ENCODE assay signal across 13 mouse cellular contexts in the genomic region with DNA sequence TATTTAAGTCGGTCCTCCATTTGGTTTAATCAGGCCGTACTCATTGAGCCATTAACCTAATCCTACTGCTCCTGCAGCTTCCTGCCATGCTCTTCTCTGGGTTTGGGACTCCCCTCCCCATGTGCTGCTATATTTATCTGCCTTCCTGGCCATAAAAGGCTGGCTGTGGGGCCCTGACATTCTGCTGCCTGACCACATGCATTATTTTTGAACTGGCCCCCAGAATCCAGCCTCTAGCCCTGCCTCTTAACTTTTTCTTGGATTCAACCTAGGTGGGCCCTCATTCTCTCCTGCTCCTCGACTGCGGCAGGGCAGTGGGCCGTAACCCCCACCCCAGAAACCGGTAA. TPM values are rescaled to one million over a fixed set of nuclear protein-coding genes. Genes with fewer than 3 reads are reported as not detected.
DNase-seq lines count a peak whose midpoint lies in the region; ATAC-seq and TF ChIP-seq lines count a peak whose summit lies in the region.
"Had no signal": no experiment of that assay in that cellular context is flagged by ENCODE, and none has a peak within 500 bp of the region (broad histone marks: within the 10 kb centered on the region; RNA-seq: fewer than 3 reads in every experiment).

No protein-coding gene starts in this region.

- no peak overlapping the region for H3K27ac ChIP-seq in kidney, embryonic 16.5 days (ENCODE audit: low read length)
- H3K27ac ChIP-seq in embryonic facial prominence, embryonic 12.5 days = peak overlapping the region; percentile 41; the same call in 1 of the 2 replicates
- H3K27ac ChIP-seq in heart, embryonic 13.5 days (replicated peaks) = peak overlapping the region; percentile 99
- H3K27ac ChIP-seq in limb, embryonic 14.5 days (replicated peaks; ENCODE audit: low read depth, low read length) = peak overlapping the region; percentile 58; the same call in 1 of the 2 replicates
- H3K27ac ChIP-seq in layer of hippocampus, adult 2 months = no peak overlapping the region
- H3K27ac ChIP-seq: forebrain, embryonic 12.5 days had no signal

- TF ChIP-seq CTCF in layer of hippocampus, adult 2 months (conservative IDR thresholded peaks at IDR 0.05) = no peak

- no peak for DNase-seq in kidney, adult 11 months
- no peak for DNase-seq in limb, embryonic 14.5 days (ENCODE audit: low spot score)
- DNase-seq in cerebellum, postnatal 25 days = no peak
- DNase-seq in layer of hippocampus, adult 2 months (ENCODE audit: low spot score in 2 of 2) = no peak
- no peak for DNase-seq in adrenal gland, adult (ENCODE audit: inconsistent age in 2 of 2, low spot score in 1 of 2)
- DNase-seq: cerebellum, adult 9-11 months; kidney, adult 9 months; thymus, adult 18-20 months had no signal

- WGBS in kidney, embryonic 16.5 days = 13% methylated on average over 6 of the region's 6 CpGs
- 44% methylated on average over 6 of the region's 6 CpGs for WGBS in embryonic facial prominence, embryonic 12.5 days
- WGBS in heart, embryonic 13.5 days = 16% methylated on average over 6 of the region's 6 CpGs
- 19% methylated on average over 6 of the region's 6 CpGs for WGBS in limb, embryonic 14.5 days

- H3K9me3 ChIP-seq in kidney, embryonic 16.5 days (ENCODE audit: low read length) = no peaks in the 10 kb centered on the region
- no peaks in the 10 kb centered on the region for H3K9me3 ChIP-seq in embryonic facial prominence, embryonic 12.5 days
- H3K9me3 ChIP-seq in heart, embryonic 13.5 days = no peaks in the 10 kb centered on the region
- no peaks in the 10 kb centered on the region for H3K9me3 ChIP-seq in limb, embryonic 14.5 days (ENCODE audit: control insufficient read depth, low read length)
- H3K9me3 ChIP-seq: forebrain, embryonic 12.5 days had no signal

- no peak for TF ChIP-seq POLR2A in limb, embryonic 14.5 days (IDR thresholded peaks at IDR 0.05; ENCODE audit: borderline replicate concordance, extremely low read depth, insufficient read depth, insufficient read length)

- no peaks in the 10 kb centered on the region for H3K27me3 ChIP-seq in kidney, embryonic 16.5 days (ENCODE audit: insufficient read depth, low read length)
- no peaks in the 10 kb centered on the region; the same call in 1 of the 2 replicates for H3K27me3 ChIP-seq in embryonic facial prominence, embryonic 12.5 days
- H3K27me3 ChIP-seq in heart, embryonic 13.5 days (replicated peaks) = no peaks in the 10 kb centered on the region
- no peaks in the 10 kb centered on the region for H3K27me3 ChIP-seq in limb, embryonic 14.5 days (ENCODE audit: control insufficient read depth, insufficient read depth, low read length)
- H3K27me3 ChIP-seq: CH12.LX had no signal

- H3K4me1 ChIP-seq in kidney, embryonic 16.5 days (ENCODE audit: insufficient read depth, low read length) = peaks cover 23% of the 10 kb centered on the region
- peaks cover 18% of the 10 kb centered on the region for H3K4me1 ChIP-seq in embryonic facial prominence, embryonic 12.5 days
- peaks cover 61% of the 10 kb centered on the region for H3K4me1 ChIP-seq in heart, embryonic 13.5 days
- H3K4me1 ChIP-seq in limb, embryonic 14.5 days (ENCODE audit: control insufficient read depth, insufficient read depth, low read length) = peaks cover 16% of the 10 kb centered on the region

- peak overlapping the region; percentile 20; the same call in 1 of the 2 replicates for H3K4me2 ChIP-seq in kidney, embryonic 16.5 days (replicated peaks; ENCODE audit: low read depth, low read length)
- H3K4me2 ChIP-seq in embryonic facial prominence, embryonic 12.5 days (replicated peaks) = 0 out of 2 replicates have a peak overlapping the region, but pooled peaks have one; percentile 9
- peak overlapping the region; percentile 78 for H3K4me2 ChIP-seq in heart, embryonic 13.5 days
- peak overlapping the region; percentile 15; the same call in 1 of the 2 replicates for H3K4me2 ChIP-seq in limb, embryonic 14.5 days (replicated peaks; ENCODE audit: low read depth, low read length, severe bottlenecking)
- H3K4me2 ChIP-seq: forebrain, embryonic 12.5 days had no signal

- H3K4me3 ChIP-seq in kidney, embryonic 16.5 days (ENCODE audit: low read length) = no peak overlapping the region
- H3K4me3 ChIP-seq in embryonic facial prominence, embryonic 12.5 days = no peak overlapping the region
- H3K4me3 ChIP-seq in heart, embryonic 13.5 days = peak overlapping the region; percentile 62
- 0 out of 2 replicates have a peak overlapping the region, but pooled peaks have one; percentile 7 for H3K4me3 ChIP-seq in limb, embryonic 14.5 days (replicated peaks; ENCODE audit: low read length)
- H3K4me3 ChIP-seq in layer of hippocampus, adult 2 months = no peak overlapping the region
- H3K4me3 ChIP-seq: forebrain, embryonic 12.5 days had no signal

- no peaks in the 10 kb centered on the region for H3K36me3 ChIP-seq in kidney, embryonic 16.5 days (ENCODE audit: insufficient read depth, low read length)
- no peaks in the 10 kb centered on the region for H3K36me3 ChIP-seq in embryonic facial prominence, embryonic 12.5 days
- peaks cover 19% of the 10 kb centered on the region for H3K36me3 ChIP-seq in heart, embryonic 13.5 days
- H3K36me3 ChIP-seq in limb, embryonic 14.5 days (ENCODE audit: control insufficient read depth, insufficient read depth, low read length) = no peaks in the 10 kb centered on the region
- H3K36me3 ChIP-seq: forebrain, embryonic 12.5 days had no signal

- ATAC-seq in kidney, embryonic 16.5 days (ENCODE audit: low FRiP score, low TSS enrichment) = no peak
- ATAC-seq in embryonic facial prominence, embryonic 12.5 days (ENCODE audit: insufficient number of reproducible peaks, insufficient read depth, low FRiP score, low TSS enrichment) = no peak
- ATAC-seq in heart, embryonic 13.5 days (ENCODE audit: extremely low read depth, insufficient number of reproducible peaks, low FRiP score, low TSS enrichment) = peak; percentile 71; the same call in 1 of the 2 replicates
- ATAC-seq in limb, embryonic 14.5 days (ENCODE audit: low FRiP score, low read depth) = peak; percentile 74; the same call in 1 of the 2 replicates

- peak overlapping the region; percentile 43 for H3K9ac ChIP-seq in kidney, embryonic 16.5 days (replicated peaks; ENCODE audit: low read length)
- no peak overlapping the region for H3K9ac ChIP-seq in embryonic facial prominence, embryonic 12.5 days
- H3K9ac ChIP-seq in heart, embryonic 13.5 days = peak overlapping the region; percentile 91
- H3K9ac ChIP-seq in limb, embryonic 14.5 days (ENCODE audit: low read depth, low read length, severe bottlenecking) = peak overlapping the region; percentile 44
- H3K9ac ChIP-seq: forebrain, embryonic 12.5 days had no signal

RNA-seq across cellular contexts. Expression of gene Myl12a, which starts 16.6 kb away (rescaled TPM):
- 680 and 696 TPM in 2 replicates for polyA plus RNA-seq in kidney, embryonic 16.5 days (2015; fragmentation: Nextera tagmentation; extraction: Ambion mirVana)
- polyA plus RNA-seq in embryonic facial prominence, embryonic 12.5 days (2016; fragmentation: Nextera tagmentation; extraction: Ambion mirVana) = 566 and 574 TPM in 2 replicates
- 728 and 793 TPM in 2 replicates for polyA plus RNA-seq in heart, embryonic 13.5 days (2015; fragmentation: Nextera tagmentation; extraction: Ambion mirVana)
- polyA plus RNA-seq in limb, embryonic 14.5 days (2012; rRNA removed) = 361 and 386 TPM in 2 replicates
- 718 and 721 TPM in 2 replicates for polyA plus RNA-seq in limb, embryonic 14.5 days (2014; fragmentation: Nextera tagmentation; extraction: Ambion mirVana)
- total RNA-seq in layer of hippocampus, adult 2 months (2021) = 10 to 100 TPM; 38.9 to 41.1 TPM

RNA-seq across cellular contexts. Expression of gene Myom1, which starts 16.8 kb away (rescaled TPM):
- 4.5 and 4.7 TPM in 2 replicates for polyA plus RNA-seq in kidney, embryonic 16.5 days (2015; fragmentation: Nextera tagmentation; extraction: Ambion mirVana)
- polyA plus RNA-seq in embryonic facial prominence, embryonic 12.5 days (2016; fragmentation: Nextera tagmentation; extraction: Ambion mirVana) = 7.2 and 7.5 TPM in 2 replicates
- polyA plus RNA-seq in heart, embryonic 13.5 days (2015; fragmentation: Nextera tagmentation; extraction: Ambion mirVana) = 156 and 169 TPM in 2 replicates
- polyA plus RNA-seq in limb, embryonic 14.5 days (2012; rRNA removed) = 20.8 and 29.6 TPM in 2 replicates
- polyA plus RNA-seq in limb, embryonic 14.5 days (2014; fragmentation: Nextera tagmentation; extraction: Ambion mirVana) = 22.6 and 33.2 TPM in 2 replicates
- total RNA-seq in layer of hippocampus, adult 2 months (2021) = 1 to 10 TPM; 2.2 to 2.8 TPM

Comparison
In these comparisons a context has a peak if more than half of its experiments do, and no peak if none do; other contexts are left out.
1. ATAC-seq: peak in heart, embryonic 13.5 days (single experiment) and limb, embryonic 14.5 days (single experiment); none in kidney, embryonic 16.5 days (single experiment) and embryonic facial prominence, embryonic 12.5 days (single experiment).
2. H3K27ac ChIP-seq: peak in embryonic facial prominence, embryonic 12.5 days (single experiment), heart, embryonic 13.5 days (single experiment) and limb, embryonic 14.5 days (single experiment); none in kidney, embryonic 16.5 days (single experiment) and layer of hippocampus, adult 2 months (single experiment).
3. H3K4me2 ChIP-seq: peak in every context shown above with its lines; median percentile 78 in heart, embryonic 13.5 days; 20 in kidney, embryonic 16.5 days; 15 in limb, embryonic 14.5 days; 9 in embryonic facial prominence, embryonic 12.5 days.
4. H3K4me3 ChIP-seq: peak in heart, embryonic 13.5 days (single experiment) and limb, embryonic 14.5 days (single experiment); none in kidney, embryonic 16.5 days (single experiment), embryonic facial prominence, embryonic 12.5 days (single experiment) and layer of hippocampus, adult 2 months (single experiment).